Mouse (Mus musculus): ENCODE measurements around the gene Art4. TPM values are rescaled to one million over a fixed set of nuclear protein-coding genes. Genes with fewer than 3 reads are reported as not detected.

Gene Art4
- polyA plus RNA-seq (2012; rRNA removed; ENCODE audit: low replicate concordance) = 1.4 and 1.8 TPM in 2 replicates

GRCm38 (mm10) chr6:136857186-136857872, at the start of gene Art4:
Gene Art4 (minus strand): TSS chr6:136857733.

GRCm38 (mm10) chr6:136875670-136876069, 18.1 kb upstream of the Art4 start, which contains the start of gene Mgp:
Gene Mgp (minus strand): TSS chr6:136875823.

DNA sequence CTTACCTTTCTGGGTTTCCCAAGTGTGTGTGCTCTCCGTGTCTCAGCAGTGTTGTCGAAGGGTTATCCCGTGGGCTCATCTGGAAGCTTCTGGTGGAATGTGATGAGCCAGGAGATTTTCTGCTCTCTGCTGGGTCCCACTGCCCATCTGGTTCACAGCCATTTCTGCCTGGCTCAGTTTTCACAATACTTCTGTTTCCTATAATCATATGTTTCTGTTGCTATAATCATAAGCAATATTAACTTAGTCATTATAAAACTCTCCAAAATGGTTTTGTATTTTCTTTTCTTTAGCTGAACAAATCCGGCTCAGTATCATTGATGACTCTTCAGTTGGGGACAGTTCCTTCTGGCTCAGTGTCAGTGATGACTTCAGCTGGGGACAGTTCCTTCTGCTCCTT, 22.2 kb downstream of the Art4 start, which contains the start of gene Smco3:
TSS of gene Smco3 (minus strand) at position 101 of the 400 bp plus-strand sequence.

DNA sequence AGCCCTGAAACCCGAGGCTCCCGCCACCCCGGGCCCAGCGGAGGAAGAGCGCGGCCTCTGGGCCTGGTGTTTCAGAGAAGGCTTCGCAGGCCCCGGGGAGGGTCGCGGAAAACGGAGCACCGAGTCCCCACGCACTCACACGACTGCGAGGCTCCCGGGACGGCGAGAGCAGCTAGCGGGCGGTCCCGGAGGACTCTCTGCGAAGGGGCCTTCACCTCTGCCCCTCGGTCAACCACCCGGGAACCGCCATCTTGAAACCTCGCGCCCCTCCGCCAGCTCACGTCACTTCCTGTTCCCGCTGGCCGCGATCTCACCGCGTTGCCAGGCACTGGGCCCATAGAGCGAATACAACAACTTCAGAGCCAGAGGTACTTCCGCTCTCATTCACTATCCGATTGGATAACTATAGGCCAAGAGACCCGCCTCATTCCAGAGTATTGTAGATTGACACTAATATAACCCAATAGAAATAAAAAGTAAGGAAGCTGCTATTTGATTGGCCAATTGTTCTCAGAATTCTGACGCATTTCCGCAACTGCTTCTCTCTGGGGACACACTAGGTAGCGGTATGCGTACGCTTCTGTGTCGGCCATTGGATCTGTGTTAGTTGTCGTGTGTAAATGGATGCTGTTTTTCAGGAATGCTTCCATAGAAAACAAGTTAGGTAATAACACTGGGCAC, 29.5 kb downstream of the Art4 start, which contains the start of gene Wbp11:
TSS of gene Wbp11 (minus strand) at position 353 of the 681 bp plus-strand sequence.

GRCm38 (mm10) chr6:136827516-136827880, 30.0 kb downstream of the Art4 start, which contains the start of gene BC049715:
Gene BC049715 (plus strand): TSS chr6:136827626.

GRCm38 (mm10) chr6:136808014-136808417, 49.5 kb downstream of the Art4 start, which contains the start of gene H2afj:
Gene H2afj (plus strand): TSS chr6:136808244.

GRCm38 (mm10) chr6:136803739-136804633, 53.5 kb downstream of the Art4 start, which contains the start of gene Hist4h4:
Gene Hist4h4 (minus strand): TSS chr6:136804415.

Other genes with a start within 250 kb of the Art4 start
- 39.3 and 63.3 TPM in 2 replicates for gene Plbd1, start 195.8 kb downstream of the Art4 start, polyA plus RNA-seq (2012; rRNA removed; ENCODE audit: low replicate concordance)
- 0.05 TPM in 1 of 2 replicates, not detected in the other for gene Gucy2c, start 76.0 kb downstream of the Art4 start, polyA plus RNA-seq (2012; rRNA removed; ENCODE audit: low replicate concordance)
- gene Hist4h4, start 53.3 kb downstream of the Art4 start, polyA plus RNA-seq (2012; rRNA removed; ENCODE audit: low replicate concordance) = 0.55 and 2.4 TPM in 2 replicates
- 87.6 and 426 TPM in 2 replicates for gene H2afj, start 49.5 kb downstream of the Art4 start, polyA plus RNA-seq (2012; rRNA removed; ENCODE audit: low replicate concordance)
- gene BC049715, start 30.1 kb downstream of the Art4 start, polyA plus RNA-seq (2012; rRNA removed; ENCODE audit: low replicate concordance) = 0.23 and 0.79 TPM in 2 replicates
- 29.3 and 44.0 TPM in 2 replicates for gene Wbp11, start 29.5 kb downstream of the Art4 start, polyA plus RNA-seq (2012; rRNA removed; ENCODE audit: low replicate concordance)
- 0.37 and 0.43 TPM in 2 replicates for gene Smco3, start 22.3 kb downstream of the Art4 start, polyA plus RNA-seq (2012; rRNA removed; ENCODE audit: low replicate concordance)
- 127 and 139 TPM in 2 replicates for gene Mgp, start 18.1 kb upstream of the Art4 start, polyA plus RNA-seq (2012; rRNA removed; ENCODE audit: low replicate concordance)
- 0.29 and 0.53 TPM in 2 replicates for gene Erp27, start 64.4 kb upstream of the Art4 start, polyA plus RNA-seq (2012; rRNA removed; ENCODE audit: low replicate concordance)
- 0.01 TPM in 1 of 2 replicates, not detected in the other for gene Pde6h, start 66.1 kb upstream of the Art4 start, polyA plus RNA-seq (2012; rRNA removed; ENCODE audit: low replicate concordance)
- gene Arhgdib, start 84.2 kb upstream of the Art4 start, polyA plus RNA-seq (2012; rRNA removed; ENCODE audit: low replicate concordance) = 207 and 281 TPM in 2 replicates